Mouse (Mus musculus) embryonic stem cell, embryonic (primary cell): ENCODE measurements at regions not wholly inside any gene's neighbourhood (a gene's known extent, or its start where the extent isn't known, plus 50 kb on each side); places are given as distances from the start of the nearest gene placed in this dataset.

Source experiments
- CTCF ChIA-PET, 4 experiments: fragments of 300-600 bp in 2 of 4; fragments of 350-600 bp in 2 of 4; sonication (Branson Sonifier 250); formaldehyde crosslinking; loops; one replicate each; lab custom pipeline; 2022; ENCODE audit warnings: inconsistent platforms in 2 of 4; lab: Charles Lee
- POLR2A ChIA-PET, 4 experiments: fragments of 300-600 bp in 2 of 4; fragments of 350-600 bp in 2 of 4; sonication (Branson Sonifier 250); formaldehyde crosslinking; loops; one replicate each; lab custom pipeline; 2022; ENCODE audit warnings: antibody characterized with exemption in 4 of 4, inconsistent platforms in 1 of 4; lab: Charles Lee

DNA sequence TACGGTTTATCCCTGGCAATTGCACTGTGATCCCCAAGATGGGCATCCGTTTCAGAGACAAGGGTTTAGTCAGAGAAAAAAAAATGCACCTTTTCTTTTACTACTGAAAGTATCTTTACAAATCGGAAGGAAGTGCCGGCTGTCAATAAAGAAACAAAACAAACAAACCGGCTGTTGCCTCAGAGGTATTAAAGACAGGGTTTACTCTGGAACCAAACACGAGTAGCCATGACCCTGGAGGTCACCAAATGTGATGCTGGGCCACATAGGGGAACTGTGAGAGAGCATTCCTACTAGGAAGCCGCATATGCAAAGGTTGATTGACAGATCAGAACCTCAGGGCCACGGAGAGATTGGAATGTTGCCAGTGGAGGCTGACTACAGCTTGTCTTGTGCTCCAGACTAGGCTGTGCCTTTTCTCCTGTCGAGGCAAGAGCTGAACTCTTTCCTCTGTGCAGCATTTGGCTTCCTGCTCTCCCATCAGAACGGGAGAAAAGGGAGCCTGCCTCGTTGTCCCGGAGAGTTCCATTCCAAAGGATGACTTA is 643.8 kb upstream of the Tmem132c start:
- ChIA-PET CTCF (no interaction called here), POLR2A (interaction anchor here in 1 of 4 experiments (1.1 kb wide), 1 partner anchor 10 kb away, joined by 3 read pairs; no protein-coding TSS in a partner anchor)

DNA sequence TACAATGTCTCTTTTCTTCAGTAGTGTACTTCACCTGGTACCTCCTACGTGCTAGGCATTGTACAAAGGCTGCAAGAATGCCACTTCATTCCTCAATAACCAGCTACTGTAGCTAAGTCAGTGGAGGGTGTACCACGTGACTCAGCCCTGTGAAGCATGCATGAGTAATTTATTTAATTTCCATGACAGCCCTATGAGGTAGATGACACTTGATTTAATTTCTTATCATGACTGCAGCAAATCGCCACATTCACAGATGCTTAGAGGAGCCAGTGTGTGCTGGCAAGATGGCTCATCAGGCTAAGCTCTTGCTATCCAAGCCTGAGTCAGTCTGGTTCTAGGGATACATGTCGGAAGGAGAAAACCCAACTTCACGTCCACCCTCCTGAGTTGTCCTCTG is 642.0 kb upstream of the Tmem132c start:
- POLR2A ChIA-PET = no interaction called here
- CTCF ChIA-PET = no interaction called here

DNA sequence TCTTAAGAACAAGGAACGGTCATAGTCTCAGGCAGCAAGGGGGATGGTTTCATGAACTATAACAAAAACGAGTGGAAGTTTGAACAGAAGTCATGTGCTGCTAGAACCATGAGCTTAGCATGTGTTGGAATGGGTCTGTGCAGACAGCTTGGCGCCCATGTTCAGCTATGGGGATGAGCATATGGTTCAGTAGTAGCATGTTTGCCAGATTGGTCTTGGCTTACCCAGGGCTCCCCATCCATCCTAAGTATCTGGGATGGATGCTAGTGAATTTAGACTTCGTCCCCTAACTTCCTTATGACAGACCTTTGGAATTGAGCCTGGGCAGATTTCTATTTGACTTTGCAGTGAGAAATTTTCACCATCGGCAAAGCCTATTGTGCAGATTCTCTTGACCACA is 634.9 kb upstream of the Tmem132c start:
- POLR2A ChIA-PET = no interaction called here
- CTCF ChIA-PET = interaction anchor here in 1 of 4 experiments (0.7 kb wide), 1 partner anchor 291 kb away, joined by 3 read pairs; no protein-coding TSS in a partner anchor

DNA sequence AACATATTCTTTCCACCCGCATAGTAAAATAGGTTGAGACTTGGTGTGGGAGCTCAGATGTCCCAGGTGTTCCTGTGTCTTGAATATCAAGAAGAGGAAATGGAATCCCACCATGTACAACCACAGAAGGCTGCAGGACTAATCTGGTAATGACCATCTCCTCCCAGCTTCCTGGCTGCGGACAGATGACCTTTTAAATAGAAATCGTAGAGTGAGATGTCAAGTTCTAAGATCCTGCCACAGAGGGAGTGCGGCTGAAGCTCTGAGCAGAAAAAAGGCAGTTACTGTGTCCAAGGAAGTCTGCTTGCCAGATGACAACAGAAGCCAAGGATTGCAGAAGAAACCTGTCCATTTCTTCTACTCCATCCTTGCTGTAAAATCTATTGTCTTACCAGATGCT is 629.0 kb upstream of the Tmem132c start:
- POLR2A ChIA-PET = no interaction called here
- CTCF ChIA-PET = interaction anchor here in 1 of 4 experiments (1.0 kb wide), 1 partner anchor 11 kb away, joined by 3 read pairs; no protein-coding TSS in a partner anchor

DNA sequence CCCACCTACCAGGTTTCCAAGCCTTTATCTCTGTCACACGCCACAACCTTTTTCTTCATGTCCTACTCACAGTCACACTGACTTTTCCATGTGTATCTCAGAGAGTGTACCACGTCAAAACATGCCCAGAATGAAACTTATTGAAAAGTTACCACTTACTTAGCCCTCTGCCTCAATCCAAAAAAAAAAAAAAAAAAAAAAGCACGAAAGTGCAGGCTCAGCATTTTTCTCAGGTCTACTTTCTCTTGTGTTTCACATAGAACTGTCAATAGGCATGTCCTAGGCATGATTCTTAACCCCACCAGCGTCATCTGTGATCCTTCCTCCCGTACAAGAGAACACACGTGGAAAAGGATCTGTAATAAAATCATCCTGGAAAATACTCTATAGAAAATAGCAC is 619.1 kb upstream of the Tmem132c start:
- POLR2A ChIA-PET = no interaction called here

DNA sequence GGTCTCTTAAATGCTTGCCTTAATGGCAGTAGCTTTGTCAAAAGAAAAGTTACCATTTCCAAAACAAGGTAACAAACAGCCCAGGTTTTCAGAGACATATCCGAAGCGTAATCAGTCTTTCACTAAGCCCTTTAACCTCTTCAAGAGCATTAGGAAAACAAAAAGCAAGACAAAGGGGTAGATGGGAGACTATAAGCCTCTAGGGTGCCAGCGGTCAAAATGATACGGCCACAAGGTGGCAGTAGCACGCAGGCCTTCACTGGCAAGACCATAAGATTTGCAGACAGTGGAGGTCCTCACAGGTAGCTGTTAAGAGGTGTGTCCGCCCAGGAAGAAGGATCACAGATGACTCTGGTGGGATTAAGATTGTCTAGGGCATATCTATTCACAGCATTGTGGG is 618.4 kb upstream of the Tmem132c start:
- ChIA-PET CTCF (interaction anchor here (0.5 to 1.3 kb wide), 9 partner anchors 9 to 447 kb away, joined by 3 to 6 read pairs (median 3); no protein-coding TSS in a partner anchor), POLR2A (interaction anchor here in 1 of 4 experiments (0.5 kb wide), 1 partner anchor 167 kb away, joined by 4 read pairs; no protein-coding TSS in a partner anchor)

More for the DNA sequence above, 619.1 kb upstream of the Tmem132c start:
- CTCF ChIA-PET = interaction anchor here in 3 of 4 experiments (0.6 to 1.5 kb wide), 4 partner anchors 19 to 122 kb away, joined by 4 to 7 read pairs (median 5); no protein-coding TSS in a partner anchor

DNA sequence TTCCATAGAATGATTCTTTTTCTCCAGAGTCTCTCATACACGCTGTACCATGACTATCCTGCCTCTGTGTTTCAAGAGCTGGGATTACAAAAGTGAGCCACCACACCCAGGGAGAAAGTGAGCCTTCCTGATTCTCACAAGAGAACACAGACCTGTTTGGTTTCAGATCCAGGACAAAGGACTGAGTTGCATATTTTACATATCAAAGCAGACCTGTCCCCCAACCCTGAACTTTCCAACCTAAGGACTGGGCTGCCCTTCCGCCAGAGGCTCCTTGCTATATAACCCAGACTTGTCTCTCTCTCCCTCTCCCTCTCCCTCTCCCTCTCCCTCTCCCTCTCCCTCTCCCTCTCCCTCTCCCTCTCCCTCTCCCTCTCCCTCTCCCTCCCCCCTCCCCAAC is 611.8 kb upstream of the Tmem132c start:
- ChIA-PET POLR2A (interaction anchor here in 1 of 4 experiments (0.7 kb wide), 1 partner anchor 109 kb away, joined by 3 read pairs; no protein-coding TSS in a partner anchor), CTCF (no interaction called here)

DNA sequence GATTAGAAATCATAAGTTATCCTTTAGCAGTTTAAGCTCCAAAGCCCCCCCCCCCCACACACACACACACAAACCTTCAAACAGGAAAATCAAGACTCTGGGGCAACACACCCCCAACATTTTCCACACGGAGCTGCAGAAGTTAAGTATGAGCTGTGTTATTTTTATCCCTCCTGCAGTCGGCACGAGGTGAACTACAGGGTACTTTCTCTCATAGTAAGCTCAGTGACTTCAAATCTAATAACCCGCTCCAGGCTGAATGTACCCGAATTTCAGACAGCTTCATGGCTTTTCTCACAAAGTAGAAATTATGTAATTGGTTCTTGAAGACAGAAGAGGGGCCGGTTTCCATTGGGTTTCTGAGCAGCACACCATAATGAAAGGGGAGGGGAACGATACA is 591.2 kb upstream of the Tmem132c start:
- CTCF ChIA-PET = no interaction called here
- POLR2A ChIA-PET = interaction anchor here in 2 of 4 experiments (0.6 kb wide), 2 partner anchors 123 to 166 kb away, joined by 3 to 7 read pairs; no protein-coding TSS in a partner anchor

DNA sequence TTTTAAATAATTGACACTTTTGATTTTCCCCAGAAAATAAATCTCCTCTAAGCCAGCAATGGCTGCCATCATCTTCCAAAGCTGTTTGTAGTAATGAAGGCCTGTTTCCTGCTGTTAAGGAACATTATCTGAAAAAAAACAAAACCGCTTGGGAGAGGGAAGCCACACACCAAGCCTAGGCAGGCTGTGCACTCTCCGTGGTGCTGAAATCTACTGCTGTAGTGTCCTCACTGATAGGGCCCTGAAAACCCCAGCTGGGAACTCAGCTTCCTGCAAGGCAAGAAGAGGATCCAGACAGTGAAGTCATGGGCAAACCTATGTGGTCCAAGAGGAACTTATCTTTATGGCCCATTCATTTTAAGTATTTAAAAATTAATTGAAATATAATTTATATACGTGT is 590.2 kb upstream of the Tmem132c start:
- CTCF ChIA-PET = interaction anchor here in 2 of 4 experiments (0.5 to 0.6 kb wide), 2 partner anchors 56 to 100 kb away, joined by 3 to 4 read pairs; no protein-coding TSS in a partner anchor

DNA sequence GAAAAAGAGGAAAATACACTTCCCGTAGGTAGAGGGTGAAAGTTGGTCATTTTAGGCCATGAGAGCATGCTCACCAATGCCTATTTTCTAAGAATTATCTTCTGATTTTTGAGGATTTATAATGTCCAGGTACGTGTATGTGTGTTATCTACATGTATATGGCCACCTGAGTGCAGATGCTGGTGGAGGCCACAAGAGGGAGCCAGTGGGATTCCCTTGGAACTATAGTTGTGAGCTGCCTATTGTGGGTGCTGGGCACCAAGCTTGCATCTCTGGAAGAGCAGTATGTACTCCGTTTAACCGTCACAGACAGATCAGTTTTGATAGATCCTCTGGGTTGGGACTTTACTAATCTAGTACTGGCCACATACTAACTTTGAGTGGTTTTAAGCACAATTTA is 579.0 kb upstream of the Tmem132c start:
- CTCF ChIA-PET = interaction anchor here in 1 of 4 experiments (0.6 kb wide), 1 partner anchor 346 kb away, joined by 3 read pairs; no protein-coding TSS in a partner anchor
- POLR2A ChIA-PET = no interaction called here

More for the DNA sequence above, 590.2 kb upstream of the Tmem132c start:
- POLR2A ChIA-PET = interaction anchor here in 1 of 4 experiments (0.7 kb wide), 1 partner anchor 409 kb away, joined by 3 read pairs; no protein-coding TSS in a partner anchor

DNA sequence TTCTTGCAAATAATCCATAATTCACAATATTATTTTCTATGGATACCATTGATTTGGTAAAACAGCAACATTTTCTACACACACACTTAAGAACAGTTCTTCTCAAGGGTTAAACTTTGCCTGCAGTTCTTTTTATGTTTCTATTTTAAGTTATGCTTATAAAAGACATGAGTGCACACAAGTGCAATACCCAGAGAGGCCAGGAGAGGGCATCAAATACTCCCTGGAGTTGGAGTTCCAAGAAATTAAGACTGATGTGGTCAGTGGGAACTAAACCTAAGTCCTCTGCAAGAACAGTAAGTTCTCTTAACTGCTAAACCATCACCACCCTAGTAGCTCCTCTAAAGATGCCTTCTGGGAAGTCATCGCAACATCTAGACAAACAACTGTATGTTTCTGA is 570.5 kb upstream of the Tmem132c start:
- ChIA-PET CTCF (no interaction called here), POLR2A (no interaction called here)

DNA sequence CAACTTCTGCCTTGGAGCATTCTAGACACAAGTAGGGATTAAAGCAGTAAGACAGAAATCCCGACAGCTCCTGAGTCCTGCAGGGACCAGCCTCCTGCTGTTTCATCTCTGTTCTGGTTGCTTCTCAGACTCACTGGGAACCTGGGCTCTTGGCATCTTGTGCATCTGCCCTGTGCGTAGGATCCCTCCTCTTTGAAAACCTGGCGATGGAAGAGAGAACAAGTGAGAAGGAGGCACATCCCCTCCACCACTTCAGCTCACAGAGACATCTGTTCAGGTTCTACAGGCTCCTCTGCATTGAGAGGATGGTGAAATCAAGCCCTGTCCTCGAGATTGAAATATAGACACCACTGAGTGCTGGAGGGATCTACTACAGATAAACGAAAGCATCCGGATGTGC is 561.3 kb upstream of the Tmem132c start:
- POLR2A ChIA-PET = no interaction called here

DNA sequence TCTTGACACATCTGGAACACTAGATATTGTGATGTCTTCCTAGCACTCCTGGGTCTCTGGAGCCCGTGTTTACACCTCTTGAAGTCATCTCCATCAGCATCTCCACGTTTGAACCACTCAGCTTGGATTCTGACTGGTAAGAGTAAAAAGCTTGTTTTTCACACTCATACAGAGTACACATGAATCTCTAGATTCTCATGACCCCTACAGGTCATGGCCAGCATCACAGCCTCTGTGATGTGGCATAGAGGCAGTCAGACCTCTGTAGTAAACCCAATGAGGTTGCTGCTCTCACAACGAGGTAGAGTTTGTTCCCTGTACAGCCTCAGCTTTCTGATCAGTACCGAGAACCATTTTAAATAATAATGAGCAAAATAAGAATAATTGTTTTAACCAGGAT is 542.3 kb upstream of the Tmem132c start:
- CTCF ChIA-PET = interaction anchor here in 2 of 4 experiments (0.6 to 0.9 kb wide), 3 partner anchors 21 to 263 kb away, joined by 3 to 6 read pairs (median 3); no protein-coding TSS in a partner anchor
- POLR2A ChIA-PET = interaction anchor here in 1 of 4 experiments (0.5 kb wide), 1 partner anchor 341 kb away, joined by 3 read pairs; no protein-coding TSS in a partner anchor

More for the DNA sequence above, 561.3 kb upstream of the Tmem132c start:
- CTCF ChIA-PET = no interaction called here

DNA sequence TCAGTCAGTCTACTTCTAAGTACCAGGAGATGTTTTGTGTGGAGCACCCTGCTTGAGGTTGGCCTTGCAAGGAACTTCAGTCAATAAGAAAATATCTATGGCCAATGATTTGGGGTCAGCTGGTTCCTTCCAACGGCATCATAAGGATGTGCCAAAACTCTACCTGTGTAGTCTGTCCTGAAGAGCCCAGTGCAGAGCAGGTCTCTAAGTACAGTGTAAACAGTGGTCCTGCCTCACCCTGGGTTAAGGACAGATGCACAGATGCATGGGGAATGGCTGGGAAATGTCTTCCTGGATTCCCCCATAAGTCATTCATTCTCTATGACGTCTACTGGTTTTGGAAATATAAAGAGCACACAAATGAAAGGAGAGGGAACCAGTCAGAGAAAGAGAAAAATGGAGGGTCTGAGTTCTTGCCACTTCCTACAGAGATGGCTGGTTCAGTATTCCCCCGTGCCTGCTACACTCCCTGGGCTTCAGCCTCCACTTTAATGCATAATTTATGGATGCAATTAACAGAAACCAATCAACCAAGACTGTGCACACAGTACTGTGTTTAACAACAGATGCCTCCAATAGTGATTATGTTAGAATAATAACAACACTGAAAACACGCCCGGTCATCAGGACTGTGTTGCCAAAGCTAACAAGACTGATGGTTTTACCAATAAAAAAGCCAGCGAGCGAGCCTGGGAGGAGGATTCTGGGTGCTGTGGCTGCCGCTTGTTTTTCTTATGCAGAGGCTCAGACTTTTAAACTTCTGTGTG is 537.9 kb upstream of the Tmem132c start:
- CTCF ChIA-PET = interaction anchor here in 1 of 4 experiments (0.6 kb wide), 1 partner anchor 41 kb away, joined by 4 read pairs; no protein-coding TSS in a partner anchor
- POLR2A ChIA-PET = no interaction called here

DNA sequence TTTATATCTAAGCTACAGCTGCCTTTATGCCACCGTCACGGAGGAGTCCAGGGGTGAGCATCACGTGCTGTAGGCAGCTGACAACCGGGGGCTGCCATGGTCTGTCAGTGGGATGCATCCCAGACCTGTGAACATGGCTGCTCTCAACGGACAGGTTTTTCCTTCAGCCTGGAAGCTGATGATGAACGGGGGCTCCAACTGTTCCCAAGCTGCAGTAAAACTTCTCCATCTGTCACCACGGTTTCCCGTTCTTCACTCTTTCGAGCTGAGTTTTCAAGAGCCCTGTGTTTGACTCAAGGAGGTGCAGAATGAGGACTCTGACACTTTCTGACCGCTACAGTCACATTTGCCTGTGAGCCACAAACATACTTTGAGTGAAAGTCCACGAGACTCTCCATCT is 535.7 kb upstream of the Tmem132c start:
- ChIA-PET POLR2A (no interaction called here), CTCF (interaction anchor here in 1 of 4 experiments (0.5 kb wide), 1 partner anchor 405 kb away, joined by 3 read pairs; no protein-coding TSS in a partner anchor)

DNA sequence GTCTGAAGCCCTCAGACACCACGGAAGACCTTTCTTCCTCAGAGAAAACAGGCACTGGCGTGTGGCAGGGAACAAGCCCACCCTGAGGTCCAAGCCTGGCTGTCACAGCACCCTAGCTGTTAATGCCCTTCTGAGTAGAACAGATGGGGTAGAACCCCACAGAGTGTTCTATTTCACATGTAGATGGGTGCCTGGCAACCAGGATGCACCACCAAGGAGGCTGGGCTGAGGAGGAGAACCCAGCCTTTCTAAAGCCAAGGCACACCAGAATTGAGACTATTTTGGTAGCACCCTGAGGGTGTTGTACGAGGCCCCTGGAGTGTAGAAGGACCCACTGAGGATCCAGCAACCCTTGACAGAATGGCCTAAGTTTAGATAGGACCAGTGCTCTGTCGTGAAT is 534.9 kb upstream of the Tmem132c start:
- ChIA-PET POLR2A (no interaction called here), CTCF (no interaction called here)

DNA sequence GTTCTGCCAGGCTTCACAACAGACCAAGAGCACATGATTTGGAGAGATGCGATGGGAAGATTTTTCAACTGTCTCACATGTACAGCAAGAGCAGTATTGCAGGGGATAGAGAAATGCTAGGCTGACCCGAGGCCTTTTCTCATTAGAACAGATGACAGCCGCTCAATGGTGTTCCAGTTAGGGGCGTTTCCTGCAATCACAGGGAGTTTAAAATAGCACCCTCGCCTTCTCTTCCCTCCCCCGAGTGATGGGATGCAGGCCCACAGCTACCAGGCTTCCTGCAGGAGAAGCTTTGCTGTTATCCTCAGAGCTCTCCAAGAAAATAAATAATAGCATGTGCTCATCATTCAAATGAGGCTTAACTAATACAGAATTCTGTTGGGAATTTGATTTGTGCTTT is 526.9 kb upstream of the Tmem132c start:
- ChIA-PET CTCF (no interaction called here), POLR2A (no interaction called here)

DNA sequence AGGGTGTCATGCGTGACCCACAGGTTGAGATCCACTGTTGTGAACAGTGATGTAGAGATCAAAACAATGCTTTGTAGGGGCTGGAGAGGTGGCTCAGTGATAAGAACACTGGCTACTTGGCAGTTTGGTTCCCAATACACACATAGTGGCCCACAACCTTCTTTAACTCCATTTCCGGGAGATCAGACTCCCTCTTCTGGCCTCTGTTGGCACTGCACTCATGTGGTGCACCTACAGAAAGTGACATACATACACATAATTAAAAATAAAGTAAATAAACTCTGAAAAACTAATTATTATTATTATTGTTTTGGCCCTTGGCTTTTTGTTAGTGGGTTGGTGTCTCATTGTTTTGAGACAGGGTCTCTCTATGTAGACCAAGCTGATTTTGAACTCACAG is 523.2 kb upstream of the Tmem132c start:
- ChIA-PET CTCF (no interaction called here), POLR2A (no interaction called here)

DNA sequence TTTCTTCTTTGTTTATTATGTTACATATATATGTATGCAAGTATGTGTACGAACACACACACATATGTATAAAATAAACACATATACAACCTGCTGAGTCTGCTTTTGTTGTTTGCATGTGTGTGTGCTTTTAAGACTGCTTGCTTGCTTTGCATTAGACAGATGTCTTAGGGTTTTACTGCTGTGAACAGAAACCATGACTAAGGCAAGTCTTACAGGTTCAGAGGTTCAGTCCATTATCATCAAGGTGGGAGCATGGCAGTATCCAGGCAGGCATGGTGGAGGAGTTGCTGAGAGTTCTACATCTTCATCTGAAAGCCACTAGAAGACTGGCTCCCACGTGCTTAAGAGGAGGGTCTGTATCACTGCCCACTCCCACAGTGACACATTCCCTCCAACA is 520.3 kb upstream of the Tmem132c start:
- ChIA-PET POLR2A (no interaction called here), CTCF (no interaction called here)
